In genomic region chr1:37931806-37932205, GRCm38 (mm10) we compare ENCODE assay signal across 8 mouse cellular contexts. TPM values are rescaled to one million over a fixed set of nuclear protein-coding genes. Genes with fewer than 3 reads are reported as not detected.
DNase-seq lines count a peak whose midpoint lies in the region; ATAC-seq lines count a peak whose summit lies in the region.

No protein-coding gene starts in this region.

- DNase-seq in retina, postnatal 1 day, result peak; percentile 9
- DNase-seq in retina, embryonic 14.5 days (ENCODE audit: low spot score), result no peak
- peak; percentile 5 to 30 for DNase-seq in adrenal gland, postnatal 4 days (ENCODE audit: low spot score in 2 of 2)
- DNase-seq in kidney, postnatal 10 days, result peak; percentile 40
- peak; percentile 47 to 54 for DNase-seq in urinary bladder, postnatal 36 days (ENCODE audit: low spot score in 2 of 2)
- DNase-seq in heart, postnatal 4 days, result no peak

- ATAC-seq in inflammation-experienced regulatory T-cells, adult 6 months, result no peak
- ATAC-seq in megakaryocyte, adult 5-6 weeks (ENCODE audit: poor library complexity, severe bottlenecking), result no peak

RNA-seq across cellular contexts. Expression of gene Lyg2, which starts 15.5 kb away (rescaled TPM):
- total RNA-seq in adrenal gland, postnatal 4 days (2021), result not detected
- polyA plus RNA-seq in inflammation-experienced regulatory T-cells, adult 6 months (2017; shearing (Covaris generic)), result not detected
- not detected in 2 replicates for total RNA-seq in megakaryocyte, adult 5-6 weeks (2015)
- total RNA-seq in megakaryocyte, adult 5-6 weeks (2017), result not detected in 2 replicates
- total RNA-seq in heart, postnatal 4 days (2021), result not detected

RNA-seq across cellular contexts. Expression of gene Lyg1, which starts 25.8 kb away (rescaled TPM):
- not detected for total RNA-seq in adrenal gland, postnatal 4 days (2021)
- not detected for polyA plus RNA-seq in inflammation-experienced regulatory T-cells, adult 6 months (2017; shearing (Covaris generic))
- not detected in 2 replicates for total RNA-seq in megakaryocyte, adult 5-6 weeks (2015)
- not detected in 2 replicates for total RNA-seq in megakaryocyte, adult 5-6 weeks (2017)
- not detected for total RNA-seq in heart, postnatal 4 days (2021)

RNA-seq across cellular contexts. Expression of gene Mrpl30, which starts 41.5 kb away (rescaled TPM):
- total RNA-seq in adrenal gland, postnatal 4 days (2021), result 100 to 1,000 TPM; 184 to 212 TPM
- 100 to 1,000 TPM; 191 to 281 (median 223) TPM for polyA plus RNA-seq in inflammation-experienced regulatory T-cells, adult 6 months (2017; shearing (Covaris generic))
- 223 and 230 TPM in 2 replicates for total RNA-seq in megakaryocyte, adult 5-6 weeks (2015)
- total RNA-seq in megakaryocyte, adult 5-6 weeks (2017), result 174 and 190 TPM in 2 replicates
- 100 to 1,000 TPM; 283 to 286 TPM for total RNA-seq in heart, postnatal 4 days (2021)

RNA-seq across cellular contexts. Expression of gene Mitd1, which starts 41.6 kb away (rescaled TPM):
- total RNA-seq in adrenal gland, postnatal 4 days (2021), result 10 to 100 TPM; 22.7 to 23.6 TPM
- polyA plus RNA-seq in inflammation-experienced regulatory T-cells, adult 6 months (2017; shearing (Covaris generic)), result 100 to 1,000 TPM in 2 of 3 experiments, 10 to 100 TPM in 1; 95.5 to 109 (median 105) TPM
- total RNA-seq in megakaryocyte, adult 5-6 weeks (2015), result 26.0 and 36.1 TPM in 2 replicates
- 28.3 and 30.2 TPM in 2 replicates for total RNA-seq in megakaryocyte, adult 5-6 weeks (2017)
- 1 to 10 TPM; 5.8 to 7.9 TPM for total RNA-seq in heart, postnatal 4 days (2021)

Comparison
In these comparisons a context has a peak if more than half of its experiments do, and no peak if none do; other contexts are left out.
1. DNase-seq: peak in retina, postnatal 1 day (single experiment), adrenal gland, postnatal 4 days (2 of 2), kidney, postnatal 10 days (single experiment) and urinary bladder, postnatal 36 days (2 of 2); none in retina, embryonic 14.5 days (single experiment) and heart, postnatal 4 days (single experiment).